Mouse (Mus musculus) forebrain, embryonic 13.5 days (tissue): Measurements from ENCODE around the gene Ank2. TPM values are rescaled to one million over a fixed set of nuclear protein-coding genes. Genes with fewer than 3 reads are reported as not detected.
A peak's percentile ranks its signal among the peaks of the same experiment; 100 is the strongest.

Experiments used
- ATAC-seq: fragments of 200-750 bp; cut with Nextera tagmentation; 2 replicates; pipeline ENCODE4 v1.8.0; 2017
- H3K27ac ChIP-seq: fragments of 300-500 bp; sonication (generic); 2 replicates; pipeline ENCODE4 v1.5.1; 2015; ENCODE audit warnings: inconsistent platforms, mild to moderate bottlenecking, moderate library complexity
- H3K27me3 ChIP-seq: fragments of 300-500 bp; sonication (generic); 2 replicates; pipeline ENCODE4 v1.6.1; 2015; ENCODE audit warnings: mild to moderate bottlenecking, inconsistent platforms
- H3K36me3 ChIP-seq: fragments of 300-500 bp; sonication (generic); 2 replicates; pipeline ENCODE4 v1.6.1; 2015; ENCODE audit warnings: mild to moderate bottlenecking, inconsistent platforms; ENCODE audit not compliant: poor library complexity, severe bottlenecking
- H3K4me1 ChIP-seq: fragments of 300-500 bp; sonication (generic); 2 replicates; pipeline ENCODE4 v1.6.1; 2015; ENCODE audit warnings: inconsistent platforms
- H3K4me2 ChIP-seq: fragments of 300-500 bp; sonication (generic); 2 replicates; pipeline ENCODE4 v1.6.1; 2015; ENCODE audit warnings: inconsistent platforms, mild to moderate bottlenecking, moderate library complexity
- H3K4me3 ChIP-seq: fragments of 300-500 bp; sonication (generic); 2 replicates; pipeline ENCODE4 v1.5.1; 2015; ENCODE audit warnings: mild to moderate bottlenecking, inconsistent platforms
- H3K9ac ChIP-seq: fragments of 300-500 bp; sonication (generic); 2 replicates; pipeline ENCODE4 v1.6.1; 2015; ENCODE audit warnings: mild to moderate bottlenecking, inconsistent platforms
- H3K9me3 ChIP-seq: fragments of 300-500 bp; sonication (generic); replicated peaks from 2 replicates; pipeline ENCODE4 v1.6.1; 2016; ENCODE audit warnings: inconsistent platforms
- WGBS: fragments of 180-500 bp; shearing (Covaris S2); methylation state at CpG from one replicate; pipeline ENCODE4 v1.1.7; 2015; 5-methylcytosine and 5-hydroxymethylcytosine counted together
- polyA plus RNA-seq: library from polyadenylated mRNA; unstranded; fragments of >200 nt; fragmentation: Nextera tagmentation; extraction: Ambion mirVana; gene quantifications from 2 replicates; pipeline ENCODE4 v1.2.1, GENCODE M21; 2015

The Ank2 gene
- polyA plus RNA-seq, 1 experiment from 2014 or later = 125 TPM

- H3K36me3 ChIP-seq = no peaks in the 10 kb centered on the region
- no peak overlapping the region for H3K27ac ChIP-seq
- no peaks in the 10 kb centered on the region for H3K9me3 ChIP-seq
- 81% methylated on average over 6 of the region's 6 CpGs for WGBS
- ATAC-seq = no peak
- no peak overlapping the region for H3K4me3 ChIP-seq
- H3K4me1 ChIP-seq = peaks cover 35% of the 10 kb centered on the region
- H3K27me3 ChIP-seq = no peaks in the 10 kb centered on the region
- H3K4me2 ChIP-seq = no peak overlapping the region
- no peak overlapping the region for H3K9ac ChIP-seq
Observed at GRCm38 (mm10) chr3:127295921-127296320, 203.2 kb downstream of the Ank2 start.

GRCm38 (mm10) chr3:127294610-127295349 is 204.4 kb downstream of the Ank2 start:
- WGBS = 67% methylated on average over 9 of the region's 9 CpGs
- H3K9me3 ChIP-seq = no peaks in the 10 kb centered on the region
- no peak overlapping the region for H3K4me3 ChIP-seq
- H3K9ac ChIP-seq = 0 out of 2 replicates have a peak overlapping the region, but pooled peaks have one; percentile 45
- no peak overlapping the region for H3K4me2 ChIP-seq
- H3K27me3 ChIP-seq = no peaks in the 10 kb centered on the region
- H3K36me3 ChIP-seq = no peaks in the 10 kb centered on the region
- no peak; the same call in 1 of the 2 replicates for ATAC-seq
- peak overlapping the region; percentile 70 for H3K27ac ChIP-seq
- H3K4me1 ChIP-seq = peaks cover 24% of the 10 kb centered on the region

GRCm38 (mm10) chr3:127294079-127294478 is 205.1 kb downstream of the Ank2 start:
- Histone ChIP-seq H3K9ac (peak overlapping the region; percentile 45; the same call in 1 of the 2 replicates), H3K27me3 (no peaks in the 10 kb centered on the region), H3K4me1 (peaks cover 24% of the 10 kb centered on the region), H3K27ac (peak overlapping the region; percentile 70), H3K4me2 (peak overlapping the region; percentile 42), H3K4me3 (no peak overlapping the region), H3K36me3 (no peaks in the 10 kb centered on the region), H3K9me3 (no peaks in the 10 kb centered on the region)
- WGBS = 8% methylated on average over 14 of the region's 14 CpGs
- peak; percentile 43 for ATAC-seq

GRCm38 (mm10) chr3:127293479-127293874 is 205.7 kb downstream of the Ank2 start:
- H3K4me3 ChIP-seq = no peak overlapping the region
- no peak overlapping the region for H3K9ac ChIP-seq
- peak overlapping the region; percentile 65 for H3K27ac ChIP-seq
- peak overlapping the region; percentile 42; the same call in 1 of the 2 replicates for H3K4me2 ChIP-seq
- no peaks in the 10 kb centered on the region for H3K9me3 ChIP-seq
- ATAC-seq = peak; percentile 44; the same call in 1 of the 2 replicates
- H3K4me1 ChIP-seq = peaks cover 24% of the 10 kb centered on the region
- H3K36me3 ChIP-seq = no peaks in the 10 kb centered on the region
- WGBS = 16% methylated on average over 9 of the region's 9 CpGs
- no peaks in the 10 kb centered on the region for H3K27me3 ChIP-seq

- peak overlapping the region; percentile 65 for H3K27ac ChIP-seq
- 89% methylated on average over 10 of the region's 10 CpGs for WGBS
- H3K4me2 ChIP-seq = 0 out of 2 replicates have a peak overlapping the region, but pooled peaks have one; percentile 42
- no peaks in the 10 kb centered on the region for H3K36me3 ChIP-seq
- H3K4me3 ChIP-seq = no peak overlapping the region
- no peak for ATAC-seq
- peaks cover 24% of the 10 kb centered on the region for H3K4me1 ChIP-seq
- H3K9ac ChIP-seq = no peak overlapping the region
- H3K27me3 ChIP-seq = no peaks in the 10 kb centered on the region
- H3K9me3 ChIP-seq = no peaks in the 10 kb centered on the region
Observed at GRCm38 (mm10) chr3:127292864-127293478, 206.2 kb downstream of the Ank2 start.

GRCm38 (mm10) chr3:127282277-127282676 is 216.9 kb downstream of the Ank2 start:
- H3K4me3 ChIP-seq = no peak overlapping the region

GRCm38 (mm10) chr3:127281390-127281789 is 217.8 kb downstream of the Ank2 start:
- Histone ChIP-seq H3K4me2 (no peak overlapping the region), H3K27me3 (no peaks in the 10 kb centered on the region), H3K36me3 (0 out of 2 replicates have a peak, but pooled peaks cover 2% of the 10 kb centered on the region), H3K27ac (no peak overlapping the region), H3K9me3 (no peaks in the 10 kb centered on the region), H3K4me1 (no peaks in the 10 kb centered on the region), H3K4me3 (no peak overlapping the region), H3K9ac (no peak overlapping the region)
- WGBS = over 99% methylated on average over 3 of the region's 3 CpGs
- ATAC-seq = no peak

More at GRCm38 (mm10) chr3:127282277-127282676, 216.9 kb downstream of the Ank2 start:
- Histone ChIP-seq H3K36me3 (0 out of 2 replicates have a peak, but pooled peaks cover 2% of the 10 kb centered on the region), H3K27me3 (no peaks in the 10 kb centered on the region), H3K9me3 (no peaks in the 10 kb centered on the region), H3K4me1 (no peaks in the 10 kb centered on the region), H3K4me2 (no peak overlapping the region), H3K27ac (no peak overlapping the region), H3K9ac (no peak overlapping the region)
- WGBS = 92% methylated on average over 5 of the region's 5 CpGs
- ATAC-seq = no peak

GRCm38 (mm10) chr3:127280376-127280775 is 218.8 kb downstream of the Ank2 start:
- no peak overlapping the region for H3K27ac ChIP-seq
- no peaks in the 10 kb centered on the region for H3K27me3 ChIP-seq
- H3K9me3 ChIP-seq = no peaks in the 10 kb centered on the region
- ATAC-seq = no peak
- no peaks in the 10 kb centered on the region for H3K4me1 ChIP-seq
- H3K4me2 ChIP-seq = no peak overlapping the region
- 0 out of 2 replicates have a peak, but pooled peaks cover 2% of the 10 kb centered on the region for H3K36me3 ChIP-seq
- no peak overlapping the region for H3K4me3 ChIP-seq
- H3K9ac ChIP-seq = no peak overlapping the region

GRCm38 (mm10) chr3:127275953-127276352 is 223.2 kb downstream of the Ank2 start:
- Histone ChIP-seq H3K36me3 (0 out of 2 replicates have a peak, but pooled peaks cover 2% of the 10 kb centered on the region), H3K4me2 (no peak overlapping the region), H3K4me1 (no peaks in the 10 kb centered on the region), H3K4me3 (no peak overlapping the region), H3K9me3 (no peaks in the 10 kb centered on the region), H3K27me3 (no peaks in the 10 kb centered on the region), H3K27ac (no peak overlapping the region), H3K9ac (no peak overlapping the region)
- 93% methylated on average over 6 of the region's 6 CpGs for WGBS
- no peak for ATAC-seq

- H3K4me3 ChIP-seq = no peak overlapping the region
- no peaks in the 10 kb centered on the region for H3K27me3 ChIP-seq
- peaks cover 20% of the 10 kb centered on the region for H3K4me1 ChIP-seq
- ATAC-seq = no peak
- H3K4me2 ChIP-seq = no peak overlapping the region
- H3K36me3 ChIP-seq = no peaks in the 10 kb centered on the region
- H3K9ac ChIP-seq = no peak overlapping the region
- WGBS = 86% methylated on average over 12 of the region's 12 CpGs
- H3K27ac ChIP-seq = no peak overlapping the region
- H3K9me3 ChIP-seq = no peaks in the 10 kb centered on the region
Observed at GRCm38 (mm10) chr3:127272801-127273200, 226.3 kb downstream of the Ank2 start.

GRCm38 (mm10) chr3:127269616-127270015 is 229.5 kb downstream of the Ank2 start:
- H3K36me3 ChIP-seq = no peaks in the 10 kb centered on the region
- WGBS = 78% methylated on average over 14 of the region's 14 CpGs
- ATAC-seq = no peak
- H3K4me3 ChIP-seq = no peak overlapping the region
- H3K27me3 ChIP-seq = no peaks in the 10 kb centered on the region
- no peak overlapping the region for H3K4me2 ChIP-seq
- no peak overlapping the region for H3K27ac ChIP-seq
- peaks cover 26% of the 10 kb centered on the region for H3K4me1 ChIP-seq
- no peak overlapping the region for H3K9ac ChIP-seq
- H3K9me3 ChIP-seq = no peaks in the 10 kb centered on the region

- no peaks in the 10 kb centered on the region for H3K36me3 ChIP-seq
- H3K4me3 ChIP-seq = no peak overlapping the region
- 20% methylated on average over 6 of the region's 6 CpGs for WGBS
- H3K4me1 ChIP-seq = peaks cover 26% of the 10 kb centered on the region
- peak overlapping the region; percentile 63 for H3K27ac ChIP-seq
- H3K9ac ChIP-seq = no peak overlapping the region
- no peaks in the 10 kb centered on the region for H3K9me3 ChIP-seq
- peak; percentile 84 for ATAC-seq
- no peak overlapping the region; the same call in 1 of the 2 replicates for H3K4me2 ChIP-seq
- H3K27me3 ChIP-seq = no peaks in the 10 kb centered on the region
Observed at GRCm38 (mm10) chr3:127267846-127268245, 231.3 kb downstream of the Ank2 start.
